Mouse (Mus musculus) layer of hippocampus, adult 8-10 months (tissue): ENCODE results near the gene Olfr68. TPM values are rescaled to one million over a fixed set of nuclear protein-coding genes. Genes with fewer than 3 reads are reported as not detected.
"Not testable (repeated sequence)": the region's sequence is repeated elsewhere in the genome, so short reads cannot be mapped to it uniquely, and the experiment has no call there.

Experiments used
- DNase-seq, 2 experiments: peaks; one replicate each; pipeline ENCODE4 v3.0.0; 2022; ENCODE audit warnings: low spot score in 2 of 2
- total RNA-seq, 4 experiments: library from RNA; stranded (reverse); gene quantifications; 2 replicates each; pipeline ENCODE4 v1.2.4; 2022

The Olfr68 gene
- total RNA-seq, 4 experiments from 2014 or later, result not detected

GRCm38 (mm10) chr7:103767687-103768086, 11.8 kb downstream of the Olfr68 start:
- not testable (repeated sequence) for DNase-seq

GRCm38 (mm10) chr7:103762212-103762611, 17.3 kb downstream of the Olfr68 start:
- not testable (repeated sequence) for DNase-seq

- DNase-seq, result no peak
Observed at GRCm38 (mm10) chr7:103757233-103757632, 22.3 kb downstream of the Olfr68 start, which contains the start of gene Olfr630. Gene Olfr630 (minus strand): TSS chr7:103757333.

GRCm38 (mm10) chr7:103744843-103745242, 34.7 kb downstream of the Olfr68 start, which contains the start of gene Olfr629:
Gene Olfr629 (minus strand): TSS chr7:103744943.
- DNase-seq, result no peak

- no peak for DNase-seq
Observed at GRCm38 (mm10) chr7:103730074-103730473, 49.4 kb downstream of the Olfr68 start, which contains the start of gene Olfr628. Gene Olfr628 (plus strand): TSS chr7:103730374.

Other genes with a start within 250 kb of the Olfr68 start
- not detected for gene Olfr612, start 237.0 kb downstream of the Olfr68 start, total RNA-seq
- gene Olfr613, start 231.6 kb downstream of the Olfr68 start, total RNA-seq, result not detected
- gene Olfr615, start 223.6 kb downstream of the Olfr68 start, total RNA-seq, result not detected
- gene Olfr616, start 210.6 kb downstream of the Olfr68 start, total RNA-seq, result not detected
- not detected for gene Olfr617, start 206.6 kb downstream of the Olfr68 start, total RNA-seq
- gene Olfr618, start 189.6 kb downstream of the Olfr68 start, total RNA-seq, result not detected
- not detected for gene Olfr619, start 179.1 kb downstream of the Olfr68 start, total RNA-seq
- not detected for gene Olfr620, start 167.2 kb downstream of the Olfr68 start, total RNA-seq
- not detected for gene Olfr622, start 137.0 kb downstream of the Olfr68 start, total RNA-seq
- not detected for gene Olfr623, start 116.0 kb downstream of the Olfr68 start, total RNA-seq
- gene Olfr624, start 108.5 kb downstream of the Olfr68 start, total RNA-seq, result under 1 TPM in 1 of 4 experiments, not detected in 3; 0.06 TPM
- gene Olfr625-ps1, start 97.0 kb downstream of the Olfr68 start, total RNA-seq, result not detected
- gene Olfr243, start 65.0 kb downstream of the Olfr68 start, total RNA-seq, result not detected
- gene Olfr628, start 49.3 kb downstream of the Olfr68 start, total RNA-seq, result not detected
- not detected for gene Olfr629, start 34.8 kb downstream of the Olfr68 start, total RNA-seq
- not detected for gene Olfr630, start 22.4 kb downstream of the Olfr68 start, total RNA-seq
- not detected for gene Olfr69, start 8.1 kb downstream of the Olfr68 start, total RNA-seq
- gene Olfr67, start 12.1 kb upstream of the Olfr68 start, total RNA-seq, result not detected
- gene Hbb-bt, start 34.3 kb upstream of the Olfr68 start, total RNA-seq, result 10 to 100 TPM; 18.7 to 28.1 (median 21.1) TPM
- gene Hbb-bs, start 48.4 kb upstream of the Olfr68 start, total RNA-seq, result 100 to 1,000 TPM; 155 to 350 (median 222) TPM
- gene Hbb-bh2, start 60.8 kb upstream of the Olfr68 start, total RNA-seq, result not detected
- not detected for gene Hbb-bh1, start 63.5 kb upstream of the Olfr68 start, total RNA-seq
- not detected for gene Hbb-y, start 73.5 kb upstream of the Olfr68 start, total RNA-seq
- gene Olfr66, start 106.6 kb upstream of the Olfr68 start, total RNA-seq, result not detected
- not detected for gene Olfr64, start 114.8 kb upstream of the Olfr68 start, total RNA-seq
- gene Olfr65, start 123.8 kb upstream of the Olfr68 start, total RNA-seq, result not detected
- not detected for gene Olfr631, start 149.1 kb upstream of the Olfr68 start, total RNA-seq
- not detected for gene Olfr632, start 154.6 kb upstream of the Olfr68 start, total RNA-seq
- gene Olfr633, start 164.7 kb upstream of the Olfr68 start, total RNA-seq, result not detected
- gene Olfr635, start 191.5 kb upstream of the Olfr68 start, total RNA-seq, result under 1 TPM in 3 of 4 experiments, not detected in 1; 0.04 to 0.05 (median 0.04) TPM
- gene Olfr638, start 219.0 kb upstream of the Olfr68 start, total RNA-seq, result not detected
- under 1 TPM in 3 of 4 experiments, not detected in 1; 0.06 to 0.31 (median 0.18) TPM for gene Olfr639, start 237.6 kb upstream of the Olfr68 start, total RNA-seq
- gene Olfr640, start 245.9 kb upstream of the Olfr68 start, total RNA-seq, result not detected